Mouse (Mus musculus) heart, embryonic 16.5 days (tissue): ENCODE data around the gene Olfr963. TPM values are rescaled to one million over a fixed set of nuclear protein-coding genes. Genes with fewer than 3 reads are reported as not detected.

Experiments
- polyA plus RNA-seq: library from polyadenylated mRNA; unstranded; fragments of >200 nt; fragmentation: Nextera tagmentation; extraction: Ambion mirVana; gene quantifications from 2 replicates; pipeline ENCODE4 v1.2.1, GENCODE M21; 2015

Gene Olfr963
- polyA plus RNA-seq, 1 experiment from 2014 or later, result not detected

Other genes with a start within 250 kb of the Olfr963 start
- not detected in 2 replicates for gene Olfr952, start 240.1 kb upstream of the Olfr963 start, polyA plus RNA-seq
- not detected in 2 replicates for gene Olfr954, start 210.5 kb upstream of the Olfr963 start, polyA plus RNA-seq
- gene Olfr955, start 195.3 kb upstream of the Olfr963 start, polyA plus RNA-seq, result not detected in 2 replicates
- not detected in 2 replicates for gene Olfr44, start 173.2 kb upstream of the Olfr963 start, polyA plus RNA-seq
- gene Olfr957, start 151.4 kb upstream of the Olfr963 start, polyA plus RNA-seq, result not detected in 2 replicates
- not detected in 2 replicates for gene Olfr958, start 113.2 kb upstream of the Olfr963 start, polyA plus RNA-seq
- gene Olfr959, start 91.6 kb upstream of the Olfr963 start, polyA plus RNA-seq, result not detected in 2 replicates
- gene AW551984, start 62.8 kb upstream of the Olfr963 start, polyA plus RNA-seq, result 8.0 and 8.4 TPM in 2 replicates
- not detected in 2 replicates for gene Olfr148, start 56.5 kb upstream of the Olfr963 start, polyA plus RNA-seq
- gene Olfr960, start 45.8 kb upstream of the Olfr963 start, polyA plus RNA-seq, result not detected in 2 replicates
- not detected in 2 replicates for gene Olfr961, start 22.1 kb upstream of the Olfr963 start, polyA plus RNA-seq
- gene Olfr149, start 39.9 kb downstream of the Olfr963 start, polyA plus RNA-seq, result not detected in 2 replicates
- gene Olfr965, start 44.1 kb downstream of the Olfr963 start, polyA plus RNA-seq, result not detected in 2 replicates
- not detected in 2 replicates for gene Olfr150, start 63.8 kb downstream of the Olfr963 start, polyA plus RNA-seq
- not detected in 2 replicates for gene Olfr967, start 79.0 kb downstream of the Olfr963 start, polyA plus RNA-seq
- not detected in 2 replicates for gene Olfr968, start 116.0 kb downstream of the Olfr963 start, polyA plus RNA-seq
- gene Olfr969, start 123.7 kb downstream of the Olfr963 start, polyA plus RNA-seq, result not detected in 2 replicates
- gene Olfr970, start 141.7 kb downstream of the Olfr963 start, polyA plus RNA-seq, result not detected in 2 replicates
- gene Olfr971, start 169.7 kb downstream of the Olfr963 start, polyA plus RNA-seq, result not detected in 2 replicates
- not detected in 2 replicates for gene Olfr972, start 199.2 kb downstream of the Olfr963 start, polyA plus RNA-seq
- gene Olfr229, start 240.1 kb downstream of the Olfr963 start, polyA plus RNA-seq, result not detected in 2 replicates